Mouse (Mus musculus) kidney, embryonic 16.5 days (tissue): ENCODE results near the gene Dnm2. TPM values are rescaled to one million over a fixed set of nuclear protein-coding genes. Genes with fewer than 3 reads are reported as not detected.

Experiments used
- ATAC-seq: fragments of 200-750 bp; cut with Nextera tagmentation; 2 replicates; pipeline ENCODE4 v1.8.0; 2017; ENCODE audit warnings: moderate TSS enrichment; ENCODE audit not compliant: low FRiP score, low TSS enrichment
- H3K27ac ChIP-seq: fragments of 300-500 bp; sonication (generic); 2 replicates; pipeline ENCODE4 v1.5.1; 2014; ENCODE audit warnings: low read length
- H3K27me3 ChIP-seq: fragments of 300-500 bp; sonication (generic); 2 replicates; pipeline ENCODE4 v1.6.1; 2014; ENCODE audit warnings: low read length, control low read depth, mixed read lengths; ENCODE audit not compliant: insufficient read depth
- H3K36me3 ChIP-seq: fragments of 300-500 bp; sonication (generic); 2 replicates; pipeline ENCODE4 v1.6.1; 2014; ENCODE audit warnings: low read length, control low read depth, mixed read lengths; ENCODE audit not compliant: insufficient read depth
- H3K4me1 ChIP-seq: fragments of 300-500 bp; sonication (generic); 2 replicates; pipeline ENCODE4 v1.6.1; 2014; ENCODE audit warnings: low read length, control low read depth, mixed read lengths; ENCODE audit not compliant: insufficient read depth
- H3K4me2 ChIP-seq: fragments of 300-500 bp; sonication (generic); replicated peaks from 2 replicates; pipeline ENCODE4 v1.6.1; 2014; ENCODE audit warnings: low read depth, low read length
- H3K4me3 ChIP-seq: fragments of 300-500 bp; sonication (generic); 2 replicates; pipeline ENCODE4 v1.5.1; 2014; ENCODE audit warnings: mild to moderate bottlenecking, low read length
- H3K9ac ChIP-seq: fragments of 300-500 bp; sonication (generic); replicated peaks from 2 replicates; pipeline ENCODE4 v1.6.1; 2014; ENCODE audit warnings: low read length
- H3K9me3 ChIP-seq: fragments of 300-500 bp; sonication (generic); 2 replicates; pipeline ENCODE4 v1.6.1; 2016; ENCODE audit warnings: low read length, control low read depth
- WGBS: fragments of 180-500 bp; shearing (Covaris S2); extraction: QIAGEN DNeasy Blood & Tissue Kit; methylation state at CpG from one replicate; pipeline ENCODE4 v1.1.7; 2014; 5-methylcytosine and 5-hydroxymethylcytosine counted together
- polyA plus RNA-seq: library from polyadenylated mRNA; unstranded; fragments of >200 nt; fragmentation: Nextera tagmentation; extraction: Ambion mirVana; gene quantifications from 2 replicates; pipeline ENCODE4 v1.2.1, GENCODE M21; 2015

Gene Dnm2
- polyA plus RNA-seq, 1 experiment from 2014 or later: 85.7 TPM

GRCm38 (mm10) chr9:21405525-21405924, 19.2 kb upstream of the Dnm2 start:
- H3K4me2 ChIP-seq: no peak overlapping the region
- no peak for ATAC-seq
- no peaks in the 10 kb centered on the region for H3K4me1 ChIP-seq
- H3K27ac ChIP-seq: no peak overlapping the region
- H3K9me3 ChIP-seq: no peaks in the 10 kb centered on the region
- no peaks in the 10 kb centered on the region for H3K27me3 ChIP-seq
- WGBS: 66% methylated on average over 4 of the region's 4 CpGs
- H3K4me3 ChIP-seq: no peak overlapping the region
- H3K9ac ChIP-seq: no peak overlapping the region
- peaks cover 53% of the 10 kb centered on the region for H3K36me3 ChIP-seq

GRCm38 (mm10) chr9:21407951-21408350, 16.8 kb upstream of the Dnm2 start:
- H3K4me1 ChIP-seq: peaks cover 9% of the 10 kb centered on the region; the same call in 1 of the 2 replicates
- no peak for ATAC-seq
- H3K4me3 ChIP-seq: no peak overlapping the region
- H3K27me3 ChIP-seq: no peaks in the 10 kb centered on the region
- H3K9me3 ChIP-seq: no peaks in the 10 kb centered on the region
- 12% methylated on average over 4 of the region's 4 CpGs for WGBS
- no peak overlapping the region for H3K9ac ChIP-seq
- peaks cover 41% of the 10 kb centered on the region for H3K36me3 ChIP-seq
- H3K27ac ChIP-seq: no peak overlapping the region
- no peak overlapping the region for H3K4me2 ChIP-seq

GRCm38 (mm10) chr9:21408624-21409023, 16.1 kb upstream of the Dnm2 start:
- Histone ChIP-seq H3K9ac (no peak overlapping the region), H3K4me3 (no peak overlapping the region), H3K4me1 (peaks cover 12% of the 10 kb centered on the region; the same call in 1 of the 2 replicates), H3K4me2 (no peak overlapping the region), H3K27ac (no peak overlapping the region), H3K36me3 (peaks cover 35% of the 10 kb centered on the region), H3K9me3 (no peaks in the 10 kb centered on the region), H3K27me3 (no peaks in the 10 kb centered on the region)
- 72% methylated on average over 7 of the region's 7 CpGs for WGBS
- no peak for ATAC-seq

GRCm38 (mm10) chr9:21409592-21410317, 15.0 kb upstream of the Dnm2 start:
- no peak for ATAC-seq
- no peaks in the 10 kb centered on the region for H3K27me3 ChIP-seq
- H3K4me3 ChIP-seq: no peak overlapping the region
- peaks cover 12% of the 10 kb centered on the region; the same call in 1 of the 2 replicates for H3K4me1 ChIP-seq
- H3K27ac ChIP-seq: no peak overlapping the region
- 28% methylated on average over 9 of the region's 9 CpGs for WGBS
- no peaks in the 10 kb centered on the region for H3K9me3 ChIP-seq
- no peak overlapping the region for H3K4me2 ChIP-seq
- no peak overlapping the region for H3K9ac ChIP-seq
- peaks cover 24% of the 10 kb centered on the region for H3K36me3 ChIP-seq

GRCm38 (mm10) chr9:21411669-21412550, 12.8 kb upstream of the Dnm2 start, which contains the start of gene Qtrt1:
Qtrt1 (plus strand) TSS chr9:21411837.
- peak; percentile 96 for ATAC-seq
- Histone ChIP-seq H3K9ac (peak within 1 kb of the TSS; percentile 79), H3K4me3 (peak within 1 kb of the TSS; percentile 84), H3K27ac (peak within 1 kb of the TSS; percentile 57), H3K36me3 (peaks cover 6% of the 10 kb centered on the region), H3K4me2 (peak within 1 kb of the TSS; percentile 89), H3K27me3 (no peaks in the 10 kb centered on the region), H3K9me3 (no peaks in the 10 kb centered on the region), H3K4me1 (peaks cover 12% of the 10 kb centered on the region; the same call in 1 of the 2 replicates)
- WGBS: 1% methylated on average over 53 of the region's 53 CpGs

GRCm38 (mm10) chr9:21417866-21418265, 6.8 kb upstream of the Dnm2 start:
- H3K36me3 ChIP-seq: peaks cover 39% of the 10 kb centered on the region
- H3K27ac ChIP-seq: no peak overlapping the region
- 83% methylated on average over 2 of the region's 2 CpGs for WGBS
- no peak overlapping the region for H3K4me2 ChIP-seq
- no peaks in the 10 kb centered on the region for H3K9me3 ChIP-seq
- H3K9ac ChIP-seq: no peak overlapping the region
- no peak overlapping the region for H3K4me3 ChIP-seq
- no peaks in the 10 kb centered on the region for H3K27me3 ChIP-seq
- H3K4me1 ChIP-seq: 0 out of 2 replicates have a peak, but pooled peaks cover 4% of the 10 kb centered on the region
- no peak for ATAC-seq

GRCm38 (mm10) chr9:21419646-21420045, 5.1 kb upstream of the Dnm2 start:
- Histone ChIP-seq H3K27me3 (no peaks in the 10 kb centered on the region), H3K27ac (no peak overlapping the region), H3K36me3 (peaks cover 39% of the 10 kb centered on the region), H3K4me3 (no peak overlapping the region), H3K4me2 (no peak overlapping the region), H3K9me3 (no peaks in the 10 kb centered on the region), H3K4me1 (no peaks in the 10 kb centered on the region), H3K9ac (no peak overlapping the region)
- WGBS: 87% methylated on average over 2 of the region's 2 CpGs
- ATAC-seq: no peak

- ATAC-seq: no peak
- Histone ChIP-seq H3K9me3 (no peaks in the 10 kb centered on the region), H3K27me3 (no peaks in the 10 kb centered on the region), H3K9ac (peak overlapping the region; percentile 87), H3K27ac (peak overlapping the region; percentile 89), H3K4me3 (peak overlapping the region; percentile 97), H3K4me2 (peak overlapping the region; percentile 90), H3K36me3 (peaks cover 9% of the 10 kb centered on the region), H3K4me1 (peaks cover 27% of the 10 kb centered on the region)
- 2% methylated on average over 6 of the region's 6 CpGs for WGBS
Observed at GRCm38 (mm10) chr9:21425556-21425945, 843 bp downstream of the Dnm2 start.

- H3K27ac ChIP-seq: peak overlapping the region; percentile 89
- WGBS: 0% methylated on average over 1 of the region's 1 CpGs
Observed at GRCm38 (mm10) chr9:21426013-21426412, 1.3 kb downstream of the Dnm2 start.

More at GRCm38 (mm10) chr9:21426013-21426412, 1.3 kb downstream of the Dnm2 start:
- Histone ChIP-seq H3K27me3 (no peaks in the 10 kb centered on the region), H3K36me3 (peaks cover 5% of the 10 kb centered on the region; the same call in 1 of the 2 replicates), H3K9ac (peak overlapping the region; percentile 87), H3K4me3 (peak overlapping the region; percentile 97), H3K4me2 (peak overlapping the region; percentile 90), H3K9me3 (no peaks in the 10 kb centered on the region), H3K4me1 (peaks cover 32% of the 10 kb centered on the region)
- ATAC-seq: no peak
